In genomic region chr6:17666024-17666423, GRCm38 (mm10) we compare ENCODE assay signal across 24 mouse cellular contexts. TPM values are rescaled to one million over a fixed set of nuclear protein-coding genes. Genes with fewer than 3 reads are reported as not detected.
DNase-seq lines count a peak whose midpoint lies in the region; ATAC-seq and TF ChIP-seq lines count a peak whose summit lies in the region.
"Had no signal": no experiment of that assay in that cellular context is flagged by ENCODE, and none has a peak within 500 bp of the region (broad histone marks: within the 10 kb centered on the region; RNA-seq: fewer than 3 reads in every experiment).

No protein-coding gene starts in this region.

- no peak for TF ChIP-seq CTCF in forebrain, postnatal 0 days (IDR thresholded peaks at IDR 0.05; ENCODE audit: low read depth)
- TF ChIP-seq CTCF in layer of hippocampus, adult 2 months (conservative IDR thresholded peaks at IDR 0.05): no peak

- no peak overlapping the region for H3K4me2 ChIP-seq in forebrain, postnatal 0 days (ENCODE audit: low read depth)
- H3K4me2 ChIP-seq: embryonic facial prominence, embryonic 12.5 days; forebrain, embryonic 13.5 days; forebrain, embryonic 15.5 days had no signal

- peak; percentile 23 for DNase-seq in forebrain, postnatal 0 days
- DNase-seq in forebrain, embryonic 10.5 days (ENCODE audit: extremely low spot score, low spot score): no peak
- no peak for DNase-seq in layer of hippocampus, adult 2 months (ENCODE audit: low spot score in 2 of 2)
- DNase-seq in layer of hippocampus, postnatal 10 days (ENCODE audit: low spot score in 2 of 2): no peak
- peak; percentile 27 for DNase-seq in telencephalon, adult 2 months (ENCODE audit: low read depth, low spot score)
- DNase-seq: adrenal gland, adult 2 months; adrenal gland, postnatal 10 days; adrenal gland, postnatal 25 days; B cell, adult 2 months; cerebellum, adult 11-12 months; cerebellum, adult 2 months; cerebellum, adult 9-10 months; cerebellum, postnatal 10 days; cerebellum, postnatal 25 days had no signal

- peaks cover 30% of the 10 kb centered on the region for H3K36me3 ChIP-seq in forebrain, postnatal 0 days (ENCODE audit: insufficient read depth)
- H3K36me3 ChIP-seq in forebrain, embryonic 10.5 days (replicated peaks): peaks cover 83% of the 10 kb centered on the region

- no peaks in the 10 kb centered on the region for H3K27me3 ChIP-seq in forebrain, postnatal 0 days (ENCODE audit: insufficient read depth, low read length)
- H3K27me3 ChIP-seq in forebrain, embryonic 10.5 days (ENCODE audit: poor library complexity, severe bottlenecking): no peaks in the 10 kb centered on the region
- H3K27me3 ChIP-seq: CH12.LX; embryonic facial prominence, embryonic 12.5 days; forebrain, embryonic 13.5 days; forebrain, embryonic 15.5 days; Patski had no signal

- H3K4me1 ChIP-seq in forebrain, postnatal 0 days (ENCODE audit: insufficient read depth): no peaks in the 10 kb centered on the region
- H3K4me1 ChIP-seq in forebrain, embryonic 10.5 days: no peaks in the 10 kb centered on the region
- H3K4me1 ChIP-seq: embryonic facial prominence, embryonic 10.5 days; embryonic facial prominence, embryonic 12.5 days; forebrain, embryonic 13.5 days; forebrain, embryonic 15.5 days had no signal

- no peaks in the 10 kb centered on the region for H3K9me3 ChIP-seq in forebrain, postnatal 0 days (ENCODE audit: low read length)
- no peaks in the 10 kb centered on the region for H3K9me3 ChIP-seq in forebrain, embryonic 10.5 days
- H3K9me3 ChIP-seq: embryonic facial prominence, embryonic 10.5 days; embryonic facial prominence, embryonic 12.5 days; forebrain, embryonic 13.5 days; forebrain, embryonic 15.5 days; G1E had no signal

- no peak overlapping the region for H3K9ac ChIP-seq in forebrain, postnatal 0 days
- H3K9ac ChIP-seq: embryonic facial prominence, embryonic 12.5 days; forebrain, embryonic 13.5 days; forebrain, embryonic 15.5 days had no signal

- peak; percentile 64 for ATAC-seq in forebrain, postnatal 0 days
- no peak for ATAC-seq in granulocyte monocyte progenitor cell, adult 5-6 weeks (replicated peaks; ENCODE audit: poor library complexity, severe bottlenecking)
- ATAC-seq: CD4-positive, CD25-positive, alpha-beta regulatory T cell, adult 4 months; forebrain, embryonic 13.5 days; forebrain, embryonic 15.5 days; Patski had no signal

- no peak overlapping the region for H3K4me3 ChIP-seq in forebrain, postnatal 0 days (ENCODE audit: low read depth, low read length)
- no peak overlapping the region for H3K4me3 ChIP-seq in forebrain, embryonic 10.5 days
- no peak overlapping the region for H3K4me3 ChIP-seq in layer of hippocampus, adult 2 months
- H3K4me3 ChIP-seq: embryonic facial prominence, embryonic 10.5 days; embryonic facial prominence, embryonic 12.5 days; erythroblast, embryonic 14.5 days; forebrain, embryonic 13.5 days; forebrain, embryonic 15.5 days had no signal

- no peak overlapping the region for H3K27ac ChIP-seq in forebrain, postnatal 0 days (ENCODE audit: low read depth, low read length)
- H3K27ac ChIP-seq in forebrain, embryonic 10.5 days: no peak overlapping the region
- H3K27ac ChIP-seq in layer of hippocampus, adult 2 months: peak overlapping the region; percentile 28; the same call in 1 of the 2 replicates
- H3K27ac ChIP-seq: embryonic facial prominence, embryonic 10.5 days; embryonic facial prominence, embryonic 12.5 days; forebrain, embryonic 13.5 days had no signal

RNA-seq across cellular contexts. Expression of gene St7, which starts 26.7 kb away (rescaled TPM):
- 57.7 and 67.3 TPM in 2 replicates for total RNA-seq in forebrain, postnatal 0 days (2014; rRNA removed)
- polyA plus RNA-seq in forebrain, postnatal 0 days (2015; fragmentation: Nextera tagmentation; extraction: Ambion mirVana): 40.0 and 41.9 TPM in 2 replicates
- polyA plus RNA-seq in forebrain, embryonic 10.5 days (2016; fragmentation: Nextera tagmentation; extraction: Ambion mirVana): 19.1 and 22.9 TPM in 2 replicates
- 10 to 100 TPM; 53.8 to 56.1 TPM for total RNA-seq in layer of hippocampus, adult 2 months (2021)
- total RNA-seq in layer of hippocampus, postnatal 10 days (2021): 10 to 100 TPM; 42.6 to 44.5 TPM
- 30.0 and 31.2 TPM in 2 replicates for total RNA-seq in granulocyte monocyte progenitor cell, adult 5-6 weeks (2014; fragmentation: Nextera tagmentation)
- total RNA-seq in granulocyte monocyte progenitor cell, adult 5-6 weeks (2017): 42.6 and 45.5 TPM in 2 replicates

RNA-seq across cellular contexts. Expression of gene Capza2, which starts 30.0 kb away (rescaled TPM):
- 204 and 233 TPM in 2 replicates for total RNA-seq in forebrain, postnatal 0 days (2014; rRNA removed)
- 268 and 280 TPM in 2 replicates for polyA plus RNA-seq in forebrain, postnatal 0 days (2015; fragmentation: Nextera tagmentation; extraction: Ambion mirVana)
- 211 and 227 TPM in 2 replicates for polyA plus RNA-seq in forebrain, embryonic 10.5 days (2016; fragmentation: Nextera tagmentation; extraction: Ambion mirVana)
- 100 to 1,000 TPM; 300 to 302 TPM for total RNA-seq in layer of hippocampus, adult 2 months (2021)
- 100 to 1,000 TPM; 255 to 273 TPM for total RNA-seq in layer of hippocampus, postnatal 10 days (2021)
- 193 and 213 TPM in 2 replicates for total RNA-seq in granulocyte monocyte progenitor cell, adult 5-6 weeks (2014; fragmentation: Nextera tagmentation)
- 372 and 413 TPM in 2 replicates for total RNA-seq in granulocyte monocyte progenitor cell, adult 5-6 weeks (2017)

Comparison
In these comparisons a context has a peak if more than half of its experiments do, and no peak if none do; other contexts are left out.
1. DNase-seq: peak in forebrain, postnatal 0 days (single experiment) and telencephalon, adult 2 months (single experiment); none in forebrain, embryonic 10.5 days (single experiment), layer of hippocampus, adult 2 months (0 of 2) and layer of hippocampus, postnatal 10 days (0 of 2).